ENCODE assay signal across 15 mouse cellular contexts in the genomic region with DNA sequence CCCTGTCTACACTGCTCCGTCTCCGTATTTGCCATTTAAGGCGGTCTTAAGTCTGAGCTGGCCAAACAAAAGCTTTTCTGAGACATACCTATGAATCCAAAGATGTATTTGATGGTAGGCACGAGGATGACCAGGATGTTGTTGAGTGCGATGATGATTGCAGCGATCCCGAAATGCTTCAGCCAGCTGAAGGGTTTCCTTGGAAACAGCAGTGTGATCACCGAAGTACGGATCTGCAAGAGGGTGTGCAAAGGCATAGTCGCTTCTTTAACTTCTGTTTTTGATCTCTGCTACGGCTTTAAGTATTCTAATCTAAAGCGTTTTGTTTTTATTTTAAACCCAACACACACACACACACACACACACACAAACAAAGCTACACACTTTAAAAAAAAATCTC. TPM values are rescaled to one million over a fixed set of nuclear protein-coding genes. Genes with fewer than 3 reads are reported as not detected.
DNase-seq lines count a peak whose midpoint lies in the region; ATAC-seq and TF ChIP-seq lines count a peak whose summit lies in the region.
"Had no signal": no experiment of that assay in that cellular context is flagged by ENCODE, and none has a peak within 500 bp of the region (broad histone marks: within the 10 kb centered on the region; RNA-seq: fewer than 3 reads in every experiment).

No protein-coding gene starts in this region.

- no peak for TF ChIP-seq POLR2A in liver, adult 2 months (IDR thresholded peaks at IDR 0.05; ENCODE audit: extremely low read depth, insufficient read depth, low read length)
- TF ChIP-seq POLR2A in limb, embryonic 14.5 days (IDR thresholded peaks at IDR 0.05; ENCODE audit: borderline replicate concordance, extremely low read depth, insufficient read depth, insufficient read length), result no peak

- TF ChIP-seq CTCF in liver, adult 2 months (IDR thresholded peaks at IDR 0.05; ENCODE audit: low read depth, low read length), result no peak

- WGBS in heart, embryonic 12.5 days, result 88% methylated on average over 12 of the region's 12 CpGs
- 87% methylated on average over 12 of the region's 12 CpGs for WGBS in heart, embryonic 11.5 days (ENCODE audit: insufficient replicate concordance)
- 95% methylated on average over 12 of the region's 12 CpGs for WGBS in liver, adult 2 months
- WGBS in embryonic facial prominence, embryonic 12.5 days, result 78% methylated on average over 12 of the region's 12 CpGs
- WGBS in limb, embryonic 14.5 days, result 82% methylated on average over 12 of the region's 12 CpGs

- peak; percentile 13 for DNase-seq in liver, adult 2 months (ENCODE audit: extremely low read depth, low read depth, low spot score)
- no peak for DNase-seq in liver
- no peak for DNase-seq in limb, embryonic 14.5 days (ENCODE audit: low spot score)
- DNase-seq in urinary bladder, adult 18-20 months (ENCODE audit: low spot score in 2 of 2), result no peak
- DNase-seq in gastrocnemius, postnatal 14 days, result no peak
- DNase-seq: cerebellum, adult 2 months; kidney, adult 8-10 months; lung, postnatal 10 days had no signal

- 0 out of 2 replicates have a peak overlapping the region, but pooled peaks have one; percentile 84 for H3K27ac ChIP-seq in heart, embryonic 12.5 days (ENCODE audit: poor library complexity, severe bottlenecking)
- H3K27ac ChIP-seq in heart, embryonic 11.5 days (ENCODE audit: low read depth, low read length), result no peak overlapping the region
- H3K27ac ChIP-seq in liver, adult 2 months (replicated peaks; ENCODE audit: insufficient read depth, low read depth, low read length), result 0 out of 2 replicates have a peak overlapping the region, but pooled peaks have one; percentile 14
- H3K27ac ChIP-seq in embryonic facial prominence, embryonic 12.5 days, result peak overlapping the region; percentile 91
- H3K27ac ChIP-seq in limb, embryonic 14.5 days (replicated peaks; ENCODE audit: low read depth, low read length), result peak overlapping the region; percentile 90
- H3K27ac ChIP-seq: forebrain, embryonic 12.5 days; hindbrain, embryonic 15.5 days; neural tube, embryonic 15.5 days had no signal

- H3K4me2 ChIP-seq in heart, embryonic 12.5 days, result no peak overlapping the region
- no peak overlapping the region for H3K4me2 ChIP-seq in heart, embryonic 11.5 days
- no peak overlapping the region for H3K4me2 ChIP-seq in embryonic facial prominence, embryonic 12.5 days (replicated peaks)
- no peak overlapping the region for H3K4me2 ChIP-seq in limb, embryonic 14.5 days (replicated peaks; ENCODE audit: low read depth, low read length, severe bottlenecking)
- H3K4me2 ChIP-seq: forebrain, embryonic 12.5 days; hindbrain, embryonic 15.5 days; neural tube, embryonic 15.5 days had no signal

- peaks cover 41% of the 10 kb centered on the region for H3K36me3 ChIP-seq in heart, embryonic 12.5 days
- H3K36me3 ChIP-seq in heart, embryonic 11.5 days (ENCODE audit: control insufficient read depth, insufficient read depth, low read length), result peaks cover 2% of the 10 kb centered on the region; the same call in 1 of the 2 replicates
- peaks cover 88% of the 10 kb centered on the region for H3K36me3 ChIP-seq in liver, adult 2 months (ENCODE audit: control insufficient read depth, insufficient read depth, low read length)
- peaks cover 7% of the 10 kb centered on the region; the same call in 1 of the 2 replicates for H3K36me3 ChIP-seq in embryonic facial prominence, embryonic 12.5 days
- H3K36me3 ChIP-seq in limb, embryonic 14.5 days (ENCODE audit: control insufficient read depth, insufficient read depth, low read length), result peaks cover 33% of the 10 kb centered on the region; the same call in 1 of the 2 replicates
- H3K36me3 ChIP-seq: forebrain, embryonic 12.5 days; hindbrain, embryonic 15.5 days; neural tube, embryonic 15.5 days had no signal

- ATAC-seq in heart, embryonic 12.5 days (ENCODE audit: insufficient number of reproducible peaks, low FRiP score), result no peak
- no peak for ATAC-seq in heart, embryonic 11.5 days (replicated peaks; ENCODE audit: insufficient number of reproducible peaks, low FRiP score, low TSS enrichment)
- ATAC-seq in embryonic facial prominence, embryonic 12.5 days (ENCODE audit: insufficient number of reproducible peaks, insufficient read depth, low FRiP score, low TSS enrichment), result no peak
- no peak for ATAC-seq in limb, embryonic 14.5 days (ENCODE audit: low FRiP score, low read depth)

- intact Hi-C loops in gastrocnemius, postnatal 14 days (cut with DNase I; ENCODE audit: low total_unique reads), result no loop called here

- no peak overlapping the region for H3K9ac ChIP-seq in heart, embryonic 12.5 days
- H3K9ac ChIP-seq in heart, embryonic 11.5 days (ENCODE audit: low read depth, low read length), result no peak overlapping the region
- H3K9ac ChIP-seq in liver, adult 2 months (ENCODE audit: low read depth, low read length), result no peak overlapping the region
- no peak overlapping the region for H3K9ac ChIP-seq in embryonic facial prominence, embryonic 12.5 days
- H3K9ac ChIP-seq in limb, embryonic 14.5 days (ENCODE audit: low read depth, low read length, severe bottlenecking), result no peak overlapping the region
- H3K9ac ChIP-seq: forebrain, embryonic 12.5 days; hindbrain, embryonic 15.5 days; neural tube, embryonic 15.5 days had no signal

- H3K4me1 ChIP-seq in heart, embryonic 12.5 days (replicated peaks), result peaks cover 42% of the 10 kb centered on the region
- H3K4me1 ChIP-seq in heart, embryonic 11.5 days (ENCODE audit: control insufficient read depth, insufficient read depth, low read length), result peaks cover 40% of the 10 kb centered on the region
- H3K4me1 ChIP-seq in liver, adult 2 months (ENCODE audit: control insufficient read depth, insufficient read depth, low read length), result peaks cover 2% of the 10 kb centered on the region; the same call in 1 of the 2 replicates
- peaks cover 44% of the 10 kb centered on the region for H3K4me1 ChIP-seq in embryonic facial prominence, embryonic 12.5 days
- H3K4me1 ChIP-seq in limb, embryonic 14.5 days (ENCODE audit: control insufficient read depth, insufficient read depth, low read length), result peaks cover 54% of the 10 kb centered on the region
- H3K4me1 ChIP-seq: forebrain, embryonic 12.5 days had no signal

- H3K79me2 ChIP-seq in liver, adult 2 months (ENCODE audit: control insufficient read depth, insufficient read depth, low read length), result no peaks in the 10 kb centered on the region

- no peak overlapping the region for H3K4me3 ChIP-seq in heart, embryonic 12.5 days
- H3K4me3 ChIP-seq in heart, embryonic 11.5 days (ENCODE audit: low read depth, low read length), result no peak overlapping the region
- H3K4me3 ChIP-seq in liver, adult 2 months (ENCODE audit: insufficient read depth, low read depth, low read length), result no peak overlapping the region
- no peak overlapping the region for H3K4me3 ChIP-seq in embryonic facial prominence, embryonic 12.5 days
- H3K4me3 ChIP-seq in limb, embryonic 14.5 days (replicated peaks; ENCODE audit: low read length), result no peak overlapping the region
- H3K4me3 ChIP-seq: forebrain, embryonic 12.5 days; hindbrain, embryonic 15.5 days; neural tube, embryonic 15.5 days had no signal

- H3K9me3 ChIP-seq in heart, embryonic 12.5 days (replicated peaks), result no peaks in the 10 kb centered on the region
- no peaks in the 10 kb centered on the region for H3K9me3 ChIP-seq in heart, embryonic 11.5 days (replicated peaks; ENCODE audit: control insufficient read depth, low read length)
- H3K9me3 ChIP-seq in embryonic facial prominence, embryonic 12.5 days, result no peaks in the 10 kb centered on the region
- H3K9me3 ChIP-seq in limb, embryonic 14.5 days (ENCODE audit: control insufficient read depth, low read length), result no peaks in the 10 kb centered on the region
- H3K9me3 ChIP-seq: forebrain, embryonic 12.5 days; hindbrain, embryonic 15.5 days; neural tube, embryonic 15.5 days had no signal

- no peaks in the 10 kb centered on the region for H3K27me3 ChIP-seq in heart, embryonic 12.5 days (replicated peaks)
- no peaks in the 10 kb centered on the region for H3K27me3 ChIP-seq in heart, embryonic 11.5 days (ENCODE audit: control insufficient read depth, insufficient read depth, low read length)
- no peaks in the 10 kb centered on the region for H3K27me3 ChIP-seq in liver, adult 2 months (ENCODE audit: control insufficient read depth, insufficient read depth, low read length)
- no peaks in the 10 kb centered on the region for H3K27me3 ChIP-seq in embryonic facial prominence, embryonic 12.5 days
- H3K27me3 ChIP-seq in limb, embryonic 14.5 days (ENCODE audit: control insufficient read depth, insufficient read depth, low read length), result no peaks in the 10 kb centered on the region
- H3K27me3 ChIP-seq: forebrain, embryonic 12.5 days; hindbrain, embryonic 15.5 days; neural tube, embryonic 15.5 days had no signal

RNA-seq across cellular contexts. Expression of gene Slc38a4, which starts 56.4 kb away (rescaled TPM):
- polyA plus RNA-seq in heart, embryonic 12.5 days (2016; fragmentation: Nextera tagmentation; extraction: Ambion mirVana), result 159 and 174 TPM in 2 replicates
- polyA plus RNA-seq in heart, embryonic 11.5 days (2014; fragmentation: Nextera tagmentation; extraction: Ambion mirVana), result 177 and 185 TPM in 2 replicates
- total RNA-seq in liver, adult 2 months (2014; rRNA removed), result 1,197 and 1,621 TPM in 2 replicates
- 659 and 663 TPM in 2 replicates for polyA plus RNA-seq in liver, adult 2 months (2012; rRNA removed)
- polyA plus RNA-seq in embryonic facial prominence, embryonic 12.5 days (2016; fragmentation: Nextera tagmentation; extraction: Ambion mirVana), result 54.0 and 60.1 TPM in 2 replicates
- polyA plus RNA-seq in limb, embryonic 14.5 days (2012; rRNA removed), result 80.0 and 101 TPM in 2 replicates
- polyA plus RNA-seq in limb, embryonic 14.5 days (2014; fragmentation: Nextera tagmentation; extraction: Ambion mirVana), result 111 and 118 TPM in 2 replicates
- total RNA-seq in gastrocnemius, postnatal 14 days (2021), result 100 to 1,000 TPM; 171 to 183 TPM
- total RNA-seq: MEL had no signal
